Mouse (Mus musculus) testis, adult 2 months (tissue): Measurements from ENCODE around the gene Rab7b.

Experiments
- CTCF ChIP-seq: fragments of 200-500 bp; IDR thresholded peaks from 2 replicates; pipeline ENCODE4 v1.5.1; 2012; ENCODE audit warnings: low read depth, mild to moderate bottlenecking, inconsistent platforms, low read length, moderate library complexity; ENCODE audit not compliant: control insufficient read depth, insufficient read depth, insufficient replicate concordance
- POLR2A ChIP-seq: fragments of 200-500 bp; IDR thresholded peaks from 2 replicates; pipeline ENCODE4 v1.6.1; 2012; ENCODE audit warnings: low read depth, mild to moderate bottlenecking, inconsistent platforms, low read length, moderate library complexity; ENCODE audit not compliant: control insufficient read depth

- no peak for TF ChIP-seq POLR2A
- no peak for TF ChIP-seq CTCF
Observed at GRCm38 (mm10) chr1:131737269-131737668, 48.8 kb downstream of the Rab7b start.
